Mouse (Mus musculus): ENCODE data around the gene Cfap70. TPM values are rescaled to one million over a fixed set of nuclear protein-coding genes. Genes with fewer than 3 reads are reported as not detected.

Gene Cfap70
- polyA plus RNA-seq, 1 experiment: not detected

DNA sequence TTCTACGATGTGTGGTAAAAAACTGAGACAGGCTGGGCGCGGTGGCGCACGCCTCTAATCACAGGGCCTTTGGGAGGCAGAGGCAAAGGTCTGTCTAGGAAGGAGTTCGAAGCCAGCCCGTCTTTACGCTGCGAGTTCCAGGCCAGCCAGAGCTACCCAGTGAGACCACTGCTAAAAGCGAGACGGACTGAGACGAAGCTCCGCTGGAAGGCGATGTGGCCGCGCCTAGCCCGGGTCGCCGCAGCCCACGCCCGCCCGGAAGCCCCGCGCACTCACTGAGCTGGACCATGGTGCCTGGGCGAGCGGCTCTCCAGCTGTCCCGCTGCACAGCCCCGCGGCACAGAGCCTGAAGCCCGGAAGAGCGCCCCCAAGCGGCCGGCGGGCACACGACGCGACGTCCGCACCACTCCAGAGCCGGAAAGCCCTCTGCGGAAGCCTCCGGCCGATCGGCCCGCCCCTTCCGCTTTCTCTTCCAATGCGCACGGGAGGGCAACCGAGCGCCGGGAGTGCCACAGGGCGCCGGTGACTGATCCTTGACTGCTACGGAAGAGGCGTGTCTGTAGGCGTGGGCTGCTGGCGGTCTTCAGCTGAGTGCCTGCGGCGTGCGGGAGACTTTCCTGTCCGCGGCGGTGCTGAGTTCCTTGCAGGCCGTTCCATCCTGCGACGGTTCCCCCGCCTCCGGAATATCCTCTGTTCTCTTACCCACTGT, 58.7 kb downstream of the Cfap70 start, which contains the start of gene Mrps16:
Gene Mrps16, minus strand, starts transcription at position 430 of the 709 bp plus-strand sequence.
- Histone ChIP-seq H3K36me3 (ENCODE audit: control insufficient read depth, insufficient read depth, low read length) (peaks cover 4% of the 10 kb centered on the region; the same call in 1 of the 2 replicates), H3K4me3 (ENCODE audit: extremely low read depth, insufficient read depth, insufficient read length) (peak within 1 kb of the TSS; percentile 100), H3K27ac (ENCODE audit: insufficient read depth, low read length) (peak within 1 kb of the TSS; percentile 98), H3K4me1 (ENCODE audit: control insufficient read depth, insufficient read depth, insufficient read length) (0 out of 2 replicates have a peak, but pooled peaks cover 3% of the 10 kb centered on the region), H3K27me3 (ENCODE audit: control insufficient read depth, insufficient read depth, low read length) (no peaks in the 10 kb centered on the region)
- TF ChIP-seq CTCF (IDR thresholded peaks at IDR 0.05; ENCODE audit: extremely low read depth, insufficient read depth, insufficient read length, insufficient replicate concordance) (peak; percentile 88), POLR2A (IDR thresholded peaks at IDR 0.05; ENCODE audit: low read depth, low read length) (peak; percentile 68)
- peak; percentile 92 to 93 for DNase-seq (ENCODE audit: low read depth in 1 of 2, low spot score in 2 of 2)
- WGBS: under 1% methylated on average over 68 of the region's 68 CpGs

DNA sequence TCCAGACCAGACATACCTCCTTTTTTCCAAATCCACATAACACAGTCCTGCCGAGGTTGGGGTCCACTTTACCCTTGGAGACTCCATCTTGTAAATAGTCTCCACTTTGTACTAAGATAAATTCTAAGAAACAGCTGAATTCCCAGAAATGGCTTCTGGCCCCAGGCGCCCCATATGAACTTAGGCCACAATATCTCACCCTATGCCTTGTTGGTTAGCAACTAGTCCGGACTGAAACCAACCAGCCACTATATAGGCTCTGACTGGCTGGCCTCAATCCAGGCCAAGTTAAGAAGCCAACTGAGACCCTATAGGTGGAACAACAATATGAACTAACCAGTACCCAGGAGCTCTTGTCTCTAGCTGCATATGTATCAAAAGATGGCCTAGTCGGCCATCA, 59.7 kb downstream of the Cfap70 start:
- TF ChIP-seq POLR2A (IDR thresholded peaks at IDR 0.05; ENCODE audit: low read depth, low read length) (no peak), CTCF (IDR thresholded peaks at IDR 0.05; ENCODE audit: extremely low read depth, insufficient read depth, insufficient read length, insufficient replicate concordance) (no peak)
- H3K4me1 ChIP-seq (ENCODE audit: control insufficient read depth, insufficient read depth, insufficient read length): peaks cover 3% of the 10 kb centered on the region; the same call in 1 of the 2 replicates
- no peak for DNase-seq (ENCODE audit: low read depth in 1 of 2, low spot score in 2 of 2)
- H3K27me3 ChIP-seq (ENCODE audit: control insufficient read depth, insufficient read depth, low read length): no peaks in the 10 kb centered on the region
- H3K27ac ChIP-seq (ENCODE audit: insufficient read depth, low read length): no peak overlapping the region
- WGBS: 77% methylated on average over 4 of the region's 4 CpGs
- H3K36me3 ChIP-seq (ENCODE audit: control insufficient read depth, insufficient read depth, low read length): peaks cover 4% of the 10 kb centered on the region; the same call in 1 of the 2 replicates
- H3K4me3 ChIP-seq (ENCODE audit: extremely low read depth, insufficient read depth, insufficient read length): no peak overlapping the region

DNA sequence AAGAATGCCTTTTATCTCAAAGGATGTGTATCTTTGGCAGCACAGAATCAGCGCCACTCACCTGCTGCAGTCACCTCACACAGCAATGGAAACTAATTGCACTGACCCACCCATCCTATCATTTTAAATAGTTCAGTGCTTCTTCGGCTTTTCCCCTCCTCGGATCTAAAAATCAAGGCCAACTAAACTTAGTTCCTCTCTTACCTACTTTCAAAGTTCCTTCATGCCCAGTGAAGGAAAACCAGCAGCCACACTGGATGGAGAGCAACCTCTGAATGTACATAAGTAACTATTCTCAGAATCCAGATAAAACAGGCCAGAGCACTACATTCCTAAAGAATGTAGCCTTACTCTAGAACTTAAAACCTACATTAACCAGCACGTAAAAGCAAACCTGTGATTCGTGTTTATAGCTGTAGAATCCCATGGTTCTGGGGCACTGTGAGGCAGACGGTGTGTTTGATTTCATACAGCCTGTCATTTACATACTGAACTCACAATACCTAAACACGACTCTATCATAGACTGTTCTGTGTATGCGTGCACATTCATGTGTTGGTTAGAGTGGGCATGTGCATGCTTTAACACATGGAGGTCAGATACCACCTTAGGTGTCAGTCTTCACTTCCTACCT, 62.5 kb downstream of the Cfap70 start:
- Histone ChIP-seq H3K27me3 (ENCODE audit: control insufficient read depth, insufficient read depth, low read length) (no peaks in the 10 kb centered on the region), H3K27ac (ENCODE audit: insufficient read depth, low read length) (peak overlapping the region; percentile 10; the same call in 1 of the 2 replicates), H3K4me3 (ENCODE audit: extremely low read depth, insufficient read depth, insufficient read length) (no peak overlapping the region), H3K36me3 (ENCODE audit: control insufficient read depth, insufficient read depth, low read length) (peaks cover 12% of the 10 kb centered on the region; the same call in 1 of the 2 replicates), H3K4me1 (ENCODE audit: control insufficient read depth, insufficient read depth, insufficient read length) (peaks cover 3% of the 10 kb centered on the region; the same call in 1 of the 2 replicates)
- TF ChIP-seq CTCF (IDR thresholded peaks at IDR 0.05; ENCODE audit: extremely low read depth, insufficient read depth, insufficient read length, insufficient replicate concordance) (no peak), POLR2A (IDR thresholded peaks at IDR 0.05; ENCODE audit: low read depth, low read length) (no peak)
- DNase-seq (ENCODE audit: low read depth in 1 of 2, low spot score in 2 of 2): no peak
- WGBS: 90% methylated on average over 8 of the region's 8 CpGs

DNA sequence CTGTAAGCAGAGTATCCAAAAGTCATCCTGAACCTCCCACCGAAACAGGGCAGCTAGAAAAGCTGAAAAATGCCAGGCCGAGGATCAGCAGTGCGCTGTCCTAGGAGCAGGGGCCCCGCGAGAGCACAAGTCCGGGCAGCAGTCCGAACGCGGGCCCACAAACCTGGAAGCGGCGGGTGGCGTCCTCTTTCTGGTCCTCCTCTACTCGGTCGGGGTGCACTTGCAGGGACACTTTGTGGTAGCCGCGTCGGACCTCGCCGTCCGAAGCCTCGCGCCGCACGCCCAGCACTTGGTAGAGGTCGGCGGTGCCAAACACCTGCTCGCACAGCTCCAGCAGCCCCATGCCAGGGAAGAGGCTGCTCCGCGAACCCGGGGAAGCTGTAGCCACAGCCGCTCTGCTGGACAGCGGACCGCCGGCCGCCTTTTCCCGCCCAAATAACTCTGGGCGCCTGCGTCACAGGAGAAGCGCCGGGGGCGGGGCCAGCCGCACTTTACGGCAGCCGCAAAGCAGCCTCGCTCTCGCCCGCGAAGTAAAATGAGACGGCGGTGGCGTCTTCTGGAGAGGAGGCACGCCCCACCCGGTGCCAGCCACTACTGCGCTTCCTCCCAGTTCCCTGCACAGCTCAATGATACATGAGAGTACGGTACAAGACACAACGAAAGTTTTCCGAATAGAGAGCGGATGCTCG, 63.4 kb downstream of the Cfap70 start, which contains the start of gene Dnajc9:
Gene Dnajc9, minus strand, starts transcription at position 470 of the 689 bp plus-strand sequence.
- Histone ChIP-seq H3K27me3 (ENCODE audit: control insufficient read depth, insufficient read depth, low read length) (no peaks in the 10 kb centered on the region), H3K36me3 (ENCODE audit: control insufficient read depth, insufficient read depth, low read length) (peaks cover 15% of the 10 kb centered on the region; the same call in 1 of the 2 replicates), H3K27ac (ENCODE audit: insufficient read depth, low read length) (peak within 1 kb of the TSS; percentile 77), H3K4me3 (ENCODE audit: extremely low read depth, insufficient read depth, insufficient read length) (peak within 1 kb of the TSS; percentile 92), H3K4me1 (ENCODE audit: control insufficient read depth, insufficient read depth, insufficient read length) (peaks cover 3% of the 10 kb centered on the region; the same call in 1 of the 2 replicates)
- TF ChIP-seq POLR2A (IDR thresholded peaks at IDR 0.05; ENCODE audit: low read depth, low read length): peak; percentile 46; the same call in 1 of the 2 replicates
- TF ChIP-seq CTCF (IDR thresholded peaks at IDR 0.05; ENCODE audit: extremely low read depth, insufficient read depth, insufficient read length, insufficient replicate concordance): no peak
- WGBS: under 1% methylated on average over 59 of the region's 59 CpGs
- peak; percentile 69 to 95 for DNase-seq (ENCODE audit: low read depth in 1 of 2, low spot score in 2 of 2)

DNA sequence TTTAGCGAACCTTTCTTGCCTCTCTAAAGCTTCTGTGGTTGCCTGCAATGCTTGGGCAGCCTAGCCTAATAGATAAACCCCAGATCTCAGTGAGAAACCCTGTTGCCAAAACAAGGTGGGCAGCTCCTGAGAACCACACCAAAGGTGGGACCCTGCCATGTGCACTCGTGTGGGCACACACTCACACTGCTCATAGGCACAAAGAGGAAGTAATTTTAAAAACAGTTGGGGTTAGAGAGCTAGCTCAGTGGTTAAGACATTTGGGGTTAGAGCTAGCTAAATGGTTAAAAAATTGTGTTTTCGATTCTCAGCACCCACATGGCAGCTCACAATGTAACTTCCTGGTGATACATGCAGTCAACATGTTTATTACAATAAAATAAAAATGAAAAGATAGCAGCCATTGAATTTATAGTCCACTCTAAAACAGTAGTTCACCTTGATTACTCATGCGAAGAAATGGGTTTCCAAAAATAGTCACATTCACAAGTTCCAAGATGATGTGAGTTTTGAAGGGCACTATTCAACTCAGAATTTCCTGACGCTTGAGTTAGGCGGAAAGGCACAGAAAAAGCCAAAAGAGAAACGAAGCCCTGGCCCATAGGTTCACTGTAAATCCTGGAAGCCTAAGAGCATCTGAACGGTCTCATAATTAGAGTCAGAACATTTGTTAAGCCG, 72.1 kb downstream of the Cfap70 start:
- H3K4me3 ChIP-seq (ENCODE audit: extremely low read depth, insufficient read depth, insufficient read length): peak overlapping the region; percentile 41; the same call in 1 of the 2 replicates
- TF ChIP-seq CTCF (IDR thresholded peaks at IDR 0.05; ENCODE audit: extremely low read depth, insufficient read depth, insufficient read length, insufficient replicate concordance) (no peak), POLR2A (IDR thresholded peaks at IDR 0.05; ENCODE audit: low read depth, low read length) (no peak)
- DNase-seq (ENCODE audit: low read depth in 1 of 2, low spot score in 2 of 2): peak; percentile 63 to 65
- peaks cover 13% of the 10 kb centered on the region for H3K36me3 ChIP-seq (ENCODE audit: control insufficient read depth, insufficient read depth, low read length)
- peak overlapping the region; percentile 93 for H3K27ac ChIP-seq (ENCODE audit: insufficient read depth, low read length)
- 25% methylated on average over 9 of the region's 9 CpGs for WGBS
- no peaks in the 10 kb centered on the region for H3K27me3 ChIP-seq (ENCODE audit: control insufficient read depth, insufficient read depth, low read length)
- peaks cover 13% of the 10 kb centered on the region; the same call in 1 of the 2 replicates for H3K4me1 ChIP-seq (ENCODE audit: control insufficient read depth, insufficient read depth, insufficient read length)

DNA sequence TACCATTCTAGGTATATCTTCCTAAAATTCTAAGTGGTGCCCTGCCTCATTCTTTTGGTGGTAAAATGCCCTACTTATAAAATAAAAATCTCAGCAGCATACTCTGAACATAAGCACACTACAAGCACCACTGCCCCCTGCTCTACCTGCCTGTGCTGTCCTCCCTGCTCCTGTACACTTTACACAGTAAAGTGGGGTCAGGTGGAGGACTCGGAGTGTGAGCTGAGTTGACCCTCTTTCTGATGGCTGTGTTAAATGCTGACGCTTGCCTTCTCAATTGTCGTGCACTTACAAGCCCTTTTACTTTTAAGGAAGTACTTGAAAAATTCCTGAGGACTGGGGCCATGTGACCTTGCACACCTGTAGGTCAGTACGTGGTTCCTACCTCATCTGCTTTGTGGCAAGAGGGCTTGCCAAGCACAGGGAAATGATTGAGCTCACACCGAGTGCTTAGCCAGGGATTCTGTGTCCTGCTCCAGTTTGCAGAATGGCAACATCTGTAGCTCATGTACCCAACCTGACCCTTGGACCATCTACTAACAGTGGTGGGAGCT, 72.9 kb downstream of the Cfap70 start:
- WGBS: 31% methylated on average over 5 of the region's 5 CpGs
- peaks cover 15% of the 10 kb centered on the region for H3K36me3 ChIP-seq (ENCODE audit: control insufficient read depth, insufficient read depth, low read length)

More for the DNA sequence above, 72.9 kb downstream of the Cfap70 start:
- Histone ChIP-seq H3K27ac (ENCODE audit: insufficient read depth, low read length) (peak overlapping the region; percentile 93), H3K27me3 (ENCODE audit: control insufficient read depth, insufficient read depth, low read length) (no peaks in the 10 kb centered on the region), H3K4me3 (ENCODE audit: extremely low read depth, insufficient read depth, insufficient read length) (peak overlapping the region; percentile 41), H3K4me1 (ENCODE audit: control insufficient read depth, insufficient read depth, insufficient read length) (peaks cover 13% of the 10 kb centered on the region; the same call in 1 of the 2 replicates)
- DNase-seq (ENCODE audit: low read depth in 1 of 2, low spot score in 2 of 2): peak; percentile 18 to 32
- TF ChIP-seq CTCF (IDR thresholded peaks at IDR 0.05; ENCODE audit: extremely low read depth, insufficient read depth, insufficient read length, insufficient replicate concordance) (no peak), POLR2A (IDR thresholded peaks at IDR 0.05; ENCODE audit: low read depth, low read length) (no peak)
